Mouse (Mus musculus): ENCODE measurements at regions not wholly inside any gene's neighbourhood (a gene's known extent, or its start where the extent isn't known, plus 50 kb on each side); places are given as distances from the start of the nearest gene placed in this dataset.

- TF ChIP-seq CTCF (IDR thresholded peaks at IDR 0.05; ENCODE audit: extremely low read depth, insufficient read depth, low read length) (no peak), POLR2A (IDR thresholded peaks at IDR 0.05; ENCODE audit: extremely low read depth, insufficient read depth, low read length) (no peak)
These were observed 59.7 kb upstream of the Basp1 start for GRCm38 (mm10) chr15:25473201-25473710.
